Mouse (Mus musculus) testis, adult 2 months (tissue): ENCODE measurements around the gene Olfr1555-ps1. TPM values are rescaled to one million over a fixed set of nuclear protein-coding genes. Genes with fewer than 3 reads are reported as not detected.

Experiments used
- H3K27ac ChIP-seq: fragments of 200-500 bp; 2 replicates; pipeline ENCODE4 v1.5.1; 2012; ENCODE audit warnings: low read depth, low read length; ENCODE audit not compliant: control insufficient read depth, insufficient read depth
- H3K27me3 ChIP-seq: fragments of 200-500 bp; 2 replicates; pipeline ENCODE4 v1.6.1; 2012; ENCODE audit warnings: mild to moderate bottlenecking, low read length, moderate library complexity; ENCODE audit not compliant: control insufficient read depth, insufficient read depth
- H3K36me3 ChIP-seq: fragments of 200-500 bp; 2 replicates; pipeline ENCODE4 v1.6.1; 2012; ENCODE audit warnings: mild to moderate bottlenecking, low read length; ENCODE audit not compliant: control insufficient read depth, insufficient read depth
- H3K4me1 ChIP-seq: fragments of 200-500 bp; 2 replicates; pipeline ENCODE4 v1.6.1; 2012; ENCODE audit warnings: low read length; ENCODE audit not compliant: control insufficient read depth, insufficient read depth
- H3K4me3 ChIP-seq: fragments of 200-500 bp; 2 replicates; pipeline ENCODE4 v1.5.1; 2012; ENCODE audit warnings: low read depth, mild to moderate bottlenecking, low read length, moderate library complexity, mixed read lengths; ENCODE audit not compliant: control insufficient read depth
- CTCF ChIP-seq: fragments of 200-500 bp; IDR thresholded peaks from 2 replicates; pipeline ENCODE4 v1.5.1; 2012; ENCODE audit warnings: low read depth, mild to moderate bottlenecking, inconsistent platforms, low read length, moderate library complexity; ENCODE audit not compliant: control insufficient read depth, insufficient read depth, insufficient replicate concordance
- POLR2A ChIP-seq: fragments of 200-500 bp; IDR thresholded peaks from 2 replicates; pipeline ENCODE4 v1.6.1; 2012; ENCODE audit warnings: low read depth, mild to moderate bottlenecking, inconsistent platforms, low read length, moderate library complexity; ENCODE audit not compliant: control insufficient read depth
- polyA plus RNA-seq: library from polyadenylated mRNA; depleted of rRNA; stranded (reverse); fragments of >200 nt; gene quantifications from 2 replicates; pipeline ENCODE4 v1.2.3, GENCODE M21; 2012; rRNA removed

Olfr1555-ps1 gene
- polyA plus RNA-seq, 1 experiment = not detected

DNA sequence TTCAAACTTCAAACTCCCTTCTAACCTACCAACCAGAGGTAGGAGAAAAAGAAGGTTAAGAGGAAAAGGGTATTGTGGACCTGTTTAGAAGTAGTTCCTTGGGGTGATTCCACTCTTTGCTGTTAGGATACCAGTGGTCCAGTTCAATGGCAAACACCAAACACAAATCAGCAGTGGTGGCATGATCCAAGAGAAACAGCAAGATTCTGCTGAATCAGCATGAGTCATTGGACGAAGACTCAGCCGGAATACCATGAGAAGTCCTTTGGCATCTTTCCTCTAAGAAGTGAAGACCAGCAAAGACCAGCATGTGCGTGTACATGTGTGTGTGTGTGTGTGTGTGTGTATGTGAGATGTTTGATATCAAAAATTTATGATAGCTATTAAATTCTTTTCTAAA is 53.4 kb downstream of the Olfr1555-ps1 start:
- Histone ChIP-seq H3K4me3 (no peak overlapping the region), H3K27me3 (no peaks in the 10 kb centered on the region), H3K36me3 (no peaks in the 10 kb centered on the region), H3K27ac (no peak overlapping the region), H3K4me1 (no peaks in the 10 kb centered on the region)
- no peak for TF ChIP-seq CTCF
- no peak for TF ChIP-seq POLR2A

DNA sequence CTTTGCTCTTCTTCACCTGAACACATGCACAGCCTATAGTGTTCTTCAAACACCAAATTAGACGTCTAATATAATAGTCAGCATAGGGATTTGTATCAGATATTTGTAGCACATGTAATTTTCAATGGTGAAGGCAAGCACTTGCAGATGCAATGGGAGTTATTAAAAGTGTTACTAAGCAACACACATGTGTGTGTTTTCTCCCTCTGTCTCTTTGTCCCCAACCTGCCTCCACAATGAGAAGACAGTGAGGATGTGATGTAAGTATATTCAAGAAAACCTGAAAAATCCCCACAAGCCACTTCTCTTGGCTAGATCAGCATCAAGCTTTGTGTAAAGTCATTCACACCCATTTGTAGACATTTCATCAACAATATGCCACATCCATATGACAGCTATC is 54.1 kb downstream of the Olfr1555-ps1 start, which contains the start of gene Olfr1428:
Gene Olfr1428 (minus strand): TSS at position 101 of the 400 bp plus-strand sequence.
- no peak within 1 kb of the TSS for H3K4me3 ChIP-seq
- H3K4me1 ChIP-seq = no peaks in the 10 kb centered on the region
- no peaks in the 10 kb centered on the region for H3K27me3 ChIP-seq
- H3K27ac ChIP-seq = no peak within 1 kb of the TSS
- no peak for TF ChIP-seq CTCF
- no peak for TF ChIP-seq POLR2A
- no peaks in the 10 kb centered on the region for H3K36me3 ChIP-seq

Other genes with a start within 250 kb of the Olfr1555-ps1 start
- gene Osbp, start 204.2 kb downstream of the Olfr1555-ps1 start, polyA plus RNA-seq = 23.0 and 24.4 TPM in 2 replicates
- gene Olfr1423, start 128.8 kb downstream of the Olfr1555-ps1 start, polyA plus RNA-seq = not detected in 2 replicates
- gene Olfr1424, start 107.4 kb downstream of the Olfr1555-ps1 start, polyA plus RNA-seq = 0.12 TPM in 1 of 2 replicates, not detected in the other
- not detected in 2 replicates for gene Olfr1425, start 92.4 kb downstream of the Olfr1555-ps1 start, polyA plus RNA-seq
- gene Olfr1426, start 78.1 kb downstream of the Olfr1555-ps1 start, polyA plus RNA-seq = not detected in 2 replicates
- not detected in 2 replicates for gene Olfr1427, start 66.8 kb downstream of the Olfr1555-ps1 start, polyA plus RNA-seq
- gene Olfr1428, start 54.2 kb downstream of the Olfr1555-ps1 start, polyA plus RNA-seq = 0.09 TPM in 1 of 2 replicates, not detected in the other
- 0.10 and 0.16 TPM in 2 replicates for gene Olfr76, start 46.9 kb downstream of the Olfr1555-ps1 start, polyA plus RNA-seq
- gene Olfr1431, start 30.5 kb upstream of the Olfr1555-ps1 start, polyA plus RNA-seq = not detected in 2 replicates
- 0.09 and 0.12 TPM in 2 replicates for gene Olfr1432, start 62.5 kb upstream of the Olfr1555-ps1 start, polyA plus RNA-seq
- gene Olfr262, start 71.5 kb upstream of the Olfr1555-ps1 start, polyA plus RNA-seq = 0.26 and 0.52 TPM in 2 replicates
- gene Olfr235, start 90.9 kb upstream of the Olfr1555-ps1 start, polyA plus RNA-seq = 0.10 TPM in 1 of 2 replicates, not detected in the other
- not detected in 2 replicates for gene Olfr1434, start 109.7 kb upstream of the Olfr1555-ps1 start, polyA plus RNA-seq
- not detected in 2 replicates for gene Olfr1436, start 129.0 kb upstream of the Olfr1555-ps1 start, polyA plus RNA-seq
- gene Olfr1437, start 155.0 kb upstream of the Olfr1555-ps1 start, polyA plus RNA-seq = not detected in 2 replicates
- not detected in 2 replicates for gene Olfr1438-ps1, start 165.8 kb upstream of the Olfr1555-ps1 start, polyA plus RNA-seq
- gene Olfr1440, start 217.2 kb upstream of the Olfr1555-ps1 start, polyA plus RNA-seq = not detected in 2 replicates
- not detected in 2 replicates for gene Olfr1441, start 247.3 kb upstream of the Olfr1555-ps1 start, polyA plus RNA-seq